Mouse (Mus musculus): ENCODE measurements around the gene Gm13288. TPM values are rescaled to one million over a fixed set of nuclear protein-coding genes. Genes with fewer than 3 reads are reported as not detected.
"Not testable (repeated sequence)": the region's sequence is repeated elsewhere in the genome, so short reads cannot be mapped to it uniquely, and the experiment has no call there.

Gene Gm13288
- polyA plus RNA-seq, 1 experiment, result not detected

- WGBS, result 30% methylated on average over 4 of the region's 4 CpGs
- no peak overlapping the region for H3K4me3 ChIP-seq (ENCODE audit: extremely low read depth, insufficient read depth, insufficient read length)
- H3K4me1 ChIP-seq (ENCODE audit: control insufficient read depth, insufficient read depth, insufficient read length), result no peaks in the 10 kb centered on the region
- DNase-seq (ENCODE audit: low read depth in 1 of 2, low spot score in 2 of 2), result peak in 1 of 2 experiments; percentile 40
- H3K27me3 ChIP-seq (ENCODE audit: control insufficient read depth, insufficient read depth, low read length), result no peaks in the 10 kb centered on the region
- no peak overlapping the region for H3K27ac ChIP-seq (ENCODE audit: insufficient read depth, low read length)
- H3K36me3 ChIP-seq (ENCODE audit: control insufficient read depth, insufficient read depth, low read length), result no peaks in the 10 kb centered on the region
- TF ChIP-seq CTCF (IDR thresholded peaks at IDR 0.05; ENCODE audit: extremely low read depth, insufficient read depth, insufficient read length, insufficient replicate concordance), result no peak
- TF ChIP-seq POLR2A (IDR thresholded peaks at IDR 0.05; ENCODE audit: low read depth, low read length), result no peak
Observed at GRCm38 (mm10) chr4:88830523-88830922, 25.2 kb downstream of the Gm13288 start.

GRCm38 (mm10) chr4:88835225-88835624 lies 29.9 kb downstream of the Gm13288 start, which contains the start of gene Ifna5:
Ifna5 (plus strand) TSS chr4:88835525.
- not testable (repeated sequence) for H3K27me3 ChIP-seq (ENCODE audit: control insufficient read depth, insufficient read depth, low read length); H3K36me3 ChIP-seq (ENCODE audit: control insufficient read depth, insufficient read depth, low read length); H3K4me3 ChIP-seq (ENCODE audit: extremely low read depth, insufficient read depth, insufficient read length); DNase-seq (ENCODE audit: low read depth in 1 of 2, low spot score in 2 of 2); H3K4me1 ChIP-seq (ENCODE audit: control insufficient read depth, insufficient read depth, insufficient read length); H3K27ac ChIP-seq (ENCODE audit: insufficient read depth, low read length)
- WGBS, result 95% methylated on average over 1 of the region's 1 CpGs

DNA sequence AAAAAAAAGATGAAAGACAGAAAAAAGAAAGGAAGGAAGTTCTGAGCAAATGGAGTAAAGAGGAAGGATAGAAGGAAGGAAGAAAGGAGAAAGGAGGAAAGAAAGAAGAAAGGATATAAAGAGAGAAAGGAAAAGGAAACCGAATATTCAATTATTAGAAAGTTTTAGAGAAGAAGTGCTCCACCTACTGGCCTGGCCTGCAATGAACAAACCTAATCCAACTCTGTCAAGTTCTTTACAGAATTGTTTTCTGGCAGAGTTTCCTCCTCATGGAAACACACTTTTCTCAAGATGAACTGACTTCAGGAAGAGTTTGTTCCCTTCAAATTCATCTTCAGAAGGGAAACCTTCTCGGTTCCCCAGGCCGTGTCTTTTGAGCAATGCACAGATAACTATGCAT lies 33.5 kb downstream of the Gm13288 start:
- TF ChIP-seq POLR2A (IDR thresholded peaks at IDR 0.05; ENCODE audit: low read depth, low read length) (no peak), CTCF (IDR thresholded peaks at IDR 0.05; ENCODE audit: extremely low read depth, insufficient read depth, insufficient read length, insufficient replicate concordance) (no peak)
- Histone ChIP-seq H3K4me1 (ENCODE audit: control insufficient read depth, insufficient read depth, insufficient read length) (no peaks in the 10 kb centered on the region; the same call in 1 of the 2 replicates), H3K27ac (ENCODE audit: insufficient read depth, low read length) (no peak overlapping the region), H3K36me3 (ENCODE audit: control insufficient read depth, insufficient read depth, low read length) (no peaks in the 10 kb centered on the region), H3K27me3 (ENCODE audit: control insufficient read depth, insufficient read depth, low read length) (no peaks in the 10 kb centered on the region), H3K4me3 (ENCODE audit: extremely low read depth, insufficient read depth, insufficient read length) (no peak overlapping the region)
- DNase-seq (ENCODE audit: low read depth in 1 of 2, low spot score in 2 of 2), result no peak
- 37% methylated on average over 3 of the region's 3 CpGs for WGBS

GRCm38 (mm10) chr4:88840058-88840457 lies 34.7 kb downstream of the Gm13288 start:
- Histone ChIP-seq H3K27ac (ENCODE audit: insufficient read depth, low read length) (no peak overlapping the region), H3K4me3 (ENCODE audit: extremely low read depth, insufficient read depth, insufficient read length) (no peak overlapping the region; the same call in 1 of the 2 replicates), H3K27me3 (ENCODE audit: control insufficient read depth, insufficient read depth, low read length) (no peaks in the 10 kb centered on the region), H3K4me1 (ENCODE audit: control insufficient read depth, insufficient read depth, insufficient read length) (no peaks in the 10 kb centered on the region; the same call in 1 of the 2 replicates), H3K36me3 (ENCODE audit: control insufficient read depth, insufficient read depth, low read length) (no peaks in the 10 kb centered on the region)
- no peak for TF ChIP-seq CTCF (IDR thresholded peaks at IDR 0.05; ENCODE audit: extremely low read depth, insufficient read depth, insufficient read length, insufficient replicate concordance)
- TF ChIP-seq POLR2A (IDR thresholded peaks at IDR 0.05; ENCODE audit: low read depth, low read length), result no peak
- WGBS, result 38% methylated on average over 3 of the region's 3 CpGs
- no peak for DNase-seq (ENCODE audit: low read depth in 1 of 2, low spot score in 2 of 2)

- Histone ChIP-seq H3K27ac (ENCODE audit: insufficient read depth, low read length) (no peak within 1 kb of the TSS), H3K4me1 (ENCODE audit: control insufficient read depth, insufficient read depth, insufficient read length) (no peaks in the 10 kb centered on the region; the same call in 1 of the 2 replicates), H3K27me3 (ENCODE audit: control insufficient read depth, insufficient read depth, low read length) (no peaks in the 10 kb centered on the region), H3K4me3 (ENCODE audit: extremely low read depth, insufficient read depth, insufficient read length) (no peak within 1 kb of the TSS), H3K36me3 (ENCODE audit: control insufficient read depth, insufficient read depth, low read length) (no peaks in the 10 kb centered on the region)
- no peak for DNase-seq (ENCODE audit: low read depth in 1 of 2, low spot score in 2 of 2)
- 78% methylated on average over 2 of the region's 2 CpGs for WGBS
- TF ChIP-seq CTCF (IDR thresholded peaks at IDR 0.05; ENCODE audit: extremely low read depth, insufficient read depth, insufficient read length, insufficient replicate concordance) (no peak), POLR2A (IDR thresholded peaks at IDR 0.05; ENCODE audit: low read depth, low read length) (no peak)
Observed at GRCm38 (mm10) chr4:88841438-88841911, 36.1 kb downstream of the Gm13288 start, which contains the start of gene Ifna4. Ifna4 (plus strand) TSS chr4:88841861.

DNA sequence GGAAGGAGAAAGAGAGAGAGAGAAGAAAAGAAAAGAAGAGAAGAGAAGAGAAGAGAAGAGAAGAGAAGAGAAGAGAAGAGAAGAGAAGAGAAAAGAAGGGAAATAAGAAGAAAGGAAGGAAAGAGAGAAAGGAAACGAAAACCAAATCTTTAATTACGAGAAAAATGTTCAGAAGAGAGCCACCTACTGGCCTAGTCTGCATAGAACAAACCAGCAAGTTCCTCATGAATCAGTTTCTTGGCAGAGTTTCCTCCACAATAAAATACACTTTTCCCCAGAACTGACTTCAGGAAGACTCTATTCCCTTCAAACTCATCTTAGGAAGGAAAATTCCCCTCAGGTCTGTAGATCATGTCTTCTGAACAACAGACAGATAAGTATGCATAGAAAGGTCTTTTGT lies 40.0 kb downstream of the Gm13288 start:
- Histone ChIP-seq H3K4me3 (ENCODE audit: extremely low read depth, insufficient read depth, insufficient read length) (no peak overlapping the region), H3K27me3 (ENCODE audit: control insufficient read depth, insufficient read depth, low read length) (no peaks in the 10 kb centered on the region), H3K27ac (ENCODE audit: insufficient read depth, low read length) (no peak overlapping the region), H3K36me3 (ENCODE audit: control insufficient read depth, insufficient read depth, low read length) (no peaks in the 10 kb centered on the region), H3K4me1 (ENCODE audit: control insufficient read depth, insufficient read depth, insufficient read length) (no peaks in the 10 kb centered on the region; the same call in 1 of the 2 replicates)
- TF ChIP-seq CTCF (IDR thresholded peaks at IDR 0.05; ENCODE audit: extremely low read depth, insufficient read depth, insufficient read length, insufficient replicate concordance) (no peak), POLR2A (IDR thresholded peaks at IDR 0.05; ENCODE audit: low read depth, low read length) (no peak)
- no peak for DNase-seq (ENCODE audit: low read depth in 1 of 2, low spot score in 2 of 2)
- 28% methylated on average over 2 of the region's 2 CpGs for WGBS

- Histone ChIP-seq H3K36me3 (ENCODE audit: control insufficient read depth, insufficient read depth, low read length) (no peaks in the 10 kb centered on the region), H3K4me1 (ENCODE audit: control insufficient read depth, insufficient read depth, insufficient read length) (no peaks in the 10 kb centered on the region), H3K27ac (ENCODE audit: insufficient read depth, low read length) (no peak within 1 kb of the TSS), H3K4me3 (ENCODE audit: extremely low read depth, insufficient read depth, insufficient read length) (no peak within 1 kb of the TSS), H3K27me3 (ENCODE audit: control insufficient read depth, insufficient read depth, low read length) (no peaks in the 10 kb centered on the region)
- 18% methylated on average over 1 of the region's 1 CpGs for WGBS
- TF ChIP-seq POLR2A (IDR thresholded peaks at IDR 0.05; ENCODE audit: low read depth, low read length), result no peak
- no peak for DNase-seq (ENCODE audit: low read depth in 1 of 2, low spot score in 2 of 2)
Observed at GRCm38 (mm10) chr4:88849698-88850097, 44.4 kb downstream of the Gm13288 start, which contains the start of gene Ifna1. Ifna1 (plus strand) TSS chr4:88850087.
